ENCODE assay signal across 9 mouse cellular contexts in genomic region chr15:99440816-99441457, GRCm38 (mm10). TPM values are rescaled to one million over a fixed set of nuclear protein-coding genes. Genes with fewer than 3 reads are reported as not detected.
DNase-seq lines count a peak whose midpoint lies in the region; ATAC-seq lines count a peak whose summit lies in the region.
"Had no signal": no experiment of that assay in that cellular context is flagged by ENCODE, and none has a peak within 500 bp of the region (broad histone marks: within the 10 kb centered on the region; RNA-seq: fewer than 3 reads in every experiment).

No protein-coding gene starts in this region.

- intact Hi-C loops in left cerebral cortex, postnatal 4 days (cut with DNase I), result no loop called here

- H3K36me3 ChIP-seq in forebrain, embryonic 14.5 days (ENCODE audit: control insufficient read depth, insufficient read depth, low read length), result peaks cover 9% of the 10 kb centered on the region
- peaks cover 6% of the 10 kb centered on the region; the same call in 1 of the 2 replicates for H3K36me3 ChIP-seq in intestine, embryonic 14.5 days (ENCODE audit: control insufficient read depth, insufficient read depth, low read length)
- peaks cover 22% of the 10 kb centered on the region for H3K36me3 ChIP-seq in neural tube, embryonic 13.5 days

- DNase-seq in left cerebral cortex, postnatal 4 days, result peak; percentile 71
- no peak for DNase-seq in left cerebral cortex, adult 18-20 months (ENCODE audit: low spot score in 2 of 2)
- peak; percentile 38 for DNase-seq in forebrain, embryonic 14.5 days (ENCODE audit: low spot score)
- DNase-seq in intestine, embryonic 14.5 days (ENCODE audit: low spot score), result no peak
- DNase-seq in T-cell, adult 2 months (ENCODE audit: low spot score), result no peak
- no peak for DNase-seq in cerebellum, postnatal 36 days
- no peak for DNase-seq in ovary, adult 18-20 months (ENCODE audit: low spot score)
- DNase-seq: layer of hippocampus, postnatal 36 days had no signal

- H3K9ac ChIP-seq in forebrain, embryonic 14.5 days (ENCODE audit: low read length), result no peak overlapping the region
- peak overlapping the region; percentile 33; the same call in 1 of the 2 replicates for H3K9ac ChIP-seq in intestine, embryonic 14.5 days (ENCODE audit: low read length)
- peak overlapping the region; percentile 27; the same call in 1 of the 2 replicates for H3K9ac ChIP-seq in neural tube, embryonic 13.5 days

- H3K4me1 ChIP-seq in forebrain, embryonic 14.5 days (ENCODE audit: control insufficient read depth, insufficient read depth, low read length), result peaks cover 15% of the 10 kb centered on the region
- peaks cover 41% of the 10 kb centered on the region for H3K4me1 ChIP-seq in intestine, embryonic 14.5 days (replicated peaks; ENCODE audit: control insufficient read depth, insufficient read depth, low read length)
- peaks cover 71% of the 10 kb centered on the region for H3K4me1 ChIP-seq in neural tube, embryonic 13.5 days (replicated peaks)

- WGBS in forebrain, embryonic 14.5 days, result 46% methylated on average over 8 of the region's 8 CpGs
- 26% methylated on average over 8 of the region's 8 CpGs for WGBS in intestine, embryonic 14.5 days
- 52% methylated on average over 8 of the region's 8 CpGs for WGBS in neural tube, embryonic 13.5 days

- no peaks in the 10 kb centered on the region for H3K9me3 ChIP-seq in forebrain, embryonic 14.5 days (replicated peaks; ENCODE audit: control insufficient read depth, low read length)
- no peaks in the 10 kb centered on the region for H3K9me3 ChIP-seq in intestine, embryonic 14.5 days (ENCODE audit: control insufficient read depth, low read length)
- H3K9me3 ChIP-seq in neural tube, embryonic 13.5 days, result no peaks in the 10 kb centered on the region

- H3K27ac ChIP-seq in forebrain, embryonic 14.5 days (ENCODE audit: low read depth, low read length), result peak overlapping the region; percentile 83
- H3K27ac ChIP-seq in intestine, embryonic 14.5 days (ENCODE audit: low read depth), result peak overlapping the region; percentile 93
- H3K27ac ChIP-seq in neural tube, embryonic 13.5 days (replicated peaks), result peak overlapping the region; percentile 76

- H3K27me3 ChIP-seq in forebrain, embryonic 14.5 days (replicated peaks; ENCODE audit: control insufficient read depth, insufficient read depth, low read length), result no peaks in the 10 kb centered on the region
- H3K27me3 ChIP-seq in intestine, embryonic 14.5 days (replicated peaks; ENCODE audit: control insufficient read depth, insufficient read depth, low read length), result no peaks in the 10 kb centered on the region
- H3K27me3 ChIP-seq in neural tube, embryonic 13.5 days, result no peaks in the 10 kb centered on the region

- H3K4me3 ChIP-seq in forebrain, embryonic 14.5 days (ENCODE audit: low read depth, low read length), result no peak overlapping the region
- H3K4me3 ChIP-seq in intestine, embryonic 14.5 days (ENCODE audit: low read depth, low read length), result no peak overlapping the region
- no peak overlapping the region for H3K4me3 ChIP-seq in neural tube, embryonic 13.5 days

- no peak overlapping the region for H3K4me2 ChIP-seq in forebrain, embryonic 14.5 days (ENCODE audit: low read length)
- H3K4me2 ChIP-seq in intestine, embryonic 14.5 days (ENCODE audit: low read length), result peak overlapping the region; percentile 37
- H3K4me2 ChIP-seq in neural tube, embryonic 13.5 days, result no peak overlapping the region

- ATAC-seq in forebrain, embryonic 14.5 days, result peak; percentile 20; the same call in 1 of the 2 replicates
- ATAC-seq in intestine, embryonic 14.5 days (replicated peaks; ENCODE audit: low FRiP score, low TSS enrichment, low read depth), result peak; percentile 29
- peak; percentile 19; the same call in 1 of the 2 replicates for ATAC-seq in neural tube, embryonic 13.5 days (ENCODE audit: low read depth)

RNA-seq across cellular contexts. Expression of gene Nckap5l, which starts 16.6 kb away (rescaled TPM):
- total RNA-seq in left cerebral cortex, postnatal 4 days (2021), result 10 to 100 TPM; 39.0 to 39.2 TPM
- total RNA-seq in left cerebral cortex, adult 18-20 months (2021), result 10 to 100 TPM; 17.0 to 19.0 TPM
- 9.1 and 12.4 TPM in 2 replicates for polyA plus RNA-seq in forebrain, embryonic 14.5 days (2014; fragmentation: Nextera tagmentation; extraction: Ambion mirVana)
- 8.9 and 9.3 TPM in 2 replicates for polyA plus RNA-seq in intestine, embryonic 14.5 days (2014; fragmentation: Nextera tagmentation; extraction: Ambion mirVana)
- polyA plus RNA-seq in neural tube, embryonic 13.5 days (2015; fragmentation: Nextera tagmentation; extraction: Ambion mirVana), result 14.5 and 18.3 TPM in 2 replicates

RNA-seq across cellular contexts. Expression of gene Bcdin3d, which starts 33.6 kb away (rescaled TPM):
- total RNA-seq in left cerebral cortex, postnatal 4 days (2021), result 1 to 10 TPM; 7.8 to 8.0 TPM
- 1 to 10 TPM; 4.6 to 4.7 TPM for total RNA-seq in left cerebral cortex, adult 18-20 months (2021)
- polyA plus RNA-seq in forebrain, embryonic 14.5 days (2014; fragmentation: Nextera tagmentation; extraction: Ambion mirVana), result 22.4 and 25.4 TPM in 2 replicates
- polyA plus RNA-seq in intestine, embryonic 14.5 days (2014; fragmentation: Nextera tagmentation; extraction: Ambion mirVana), result 12.4 and 13.7 TPM in 2 replicates
- polyA plus RNA-seq in neural tube, embryonic 13.5 days (2015; fragmentation: Nextera tagmentation; extraction: Ambion mirVana), result 19.6 and 21.4 TPM in 2 replicates

RNA-seq across cellular contexts. Expression of gene Tmbim6, which starts 48.3 kb away (rescaled TPM):
- 100 to 1,000 TPM; 238 to 247 TPM for total RNA-seq in left cerebral cortex, postnatal 4 days (2021)
- total RNA-seq in left cerebral cortex, adult 18-20 months (2021), result 100 to 1,000 TPM; 331 to 338 TPM
- 230 and 247 TPM in 2 replicates for polyA plus RNA-seq in forebrain, embryonic 14.5 days (2014; fragmentation: Nextera tagmentation; extraction: Ambion mirVana)
- polyA plus RNA-seq in intestine, embryonic 14.5 days (2014; fragmentation: Nextera tagmentation; extraction: Ambion mirVana), result 368 and 370 TPM in 2 replicates
- polyA plus RNA-seq in neural tube, embryonic 13.5 days (2015; fragmentation: Nextera tagmentation; extraction: Ambion mirVana), result 254 and 261 TPM in 2 replicates

Comparison
In these comparisons a context has a peak if more than half of its experiments do, and no peak if none do; other contexts are left out.
1. DNase-seq: peak in left cerebral cortex, postnatal 4 days (single experiment) and forebrain, embryonic 14.5 days (single experiment); none in left cerebral cortex, adult 18-20 months (0 of 2), intestine, embryonic 14.5 days (single experiment), T-cell, adult 2 months (single experiment), cerebellum, postnatal 36 days (0 of 2) and ovary, adult 18-20 months (single experiment).
2. Peak in every context shown above with its lines, with median percentiles within 50 percentile points of each other: ATAC-seq and H3K27ac ChIP-seq.